Mouse (Mus musculus) forebrain, embryonic 15.5 days (tissue): ENCODE data around the gene Mtf2. TPM values are rescaled to one million over a fixed set of nuclear protein-coding genes. Genes with fewer than 3 reads are reported as not detected.
A peak's percentile ranks its signal among the peaks of the same experiment; 100 is the strongest.
"Not testable (repeated sequence)": the region's sequence is repeated elsewhere in the genome, so short reads cannot be mapped to it uniquely, and the experiment has no call there.

Source experiments
- ATAC-seq: fragments of 200-750 bp; cut with Nextera tagmentation; replicated peaks from 2 replicates; pipeline ENCODE4 v1.8.0; 2017; ENCODE audit warnings: mild to moderate bottlenecking, moderate TSS enrichment, moderate library complexity
- H3K27ac ChIP-seq: fragments of 300-500 bp; sonication (generic); replicated peaks from 2 replicates; pipeline ENCODE4 v1.5.1; 2015; ENCODE audit warnings: mild to moderate bottlenecking, inconsistent platforms
- H3K27me3 ChIP-seq: fragments of 300-500 bp; sonication (generic); 2 replicates; pipeline ENCODE4 v1.6.1; 2015; ENCODE audit warnings: inconsistent platforms
- H3K36me3 ChIP-seq: fragments of 300-500 bp; sonication (generic); 2 replicates; pipeline ENCODE4 v1.6.1; 2015; ENCODE audit warnings: mild to moderate bottlenecking, inconsistent platforms
- H3K4me1 ChIP-seq: fragments of 300-500 bp; sonication (generic); 2 replicates; pipeline ENCODE4 v1.6.1; 2015; ENCODE audit warnings: inconsistent platforms
- H3K4me2 ChIP-seq: fragments of 300-500 bp; sonication (generic); replicated peaks from 2 replicates; pipeline ENCODE4 v1.6.1; 2015; ENCODE audit warnings: mild to moderate bottlenecking, inconsistent platforms
- H3K4me3 ChIP-seq: fragments of 300-500 bp; sonication (generic); 2 replicates; pipeline ENCODE4 v1.5.1; 2015; ENCODE audit warnings: mild to moderate bottlenecking, inconsistent platforms
- H3K9ac ChIP-seq: fragments of 300-500 bp; sonication (generic); replicated peaks from 2 replicates; pipeline ENCODE4 v1.6.1; 2015; ENCODE audit warnings: mild to moderate bottlenecking, inconsistent platforms
- H3K9me3 ChIP-seq: fragments of 300-500 bp; sonication (generic); 2 replicates; pipeline ENCODE4 v1.6.1; 2016; ENCODE audit warnings: inconsistent platforms
- WGBS: fragments of 180-500 bp; shearing (Covaris S2); methylation state at CpG from one replicate; pipeline ENCODE4 v1.1.7; 2015; ENCODE audit warnings: mixed read lengths; 5-methylcytosine and 5-hydroxymethylcytosine counted together
- polyA plus RNA-seq: library from polyadenylated mRNA; unstranded; fragments of >200 nt; fragmentation: Nextera tagmentation; extraction: Ambion mirVana; gene quantifications from 2 replicates; pipeline ENCODE4 v1.2.1, GENCODE M21; 2015

Gene Mtf2
- 143 and 144 TPM in 2 replicates for polyA plus RNA-seq

GRCm38 (mm10) chr5:108065465-108066411, at the start of gene Mtf2:
Mtf2 (plus strand) TSS chr5:108065674.
- under 1% methylated on average over 59 of the region's 59 CpGs for whole genome bisulfite sequencing
- peak within 1 kb of the TSS; percentile 90 for H3K9ac ChIP-seq
- ATAC-seq: peak; percentile 96

GRCm38 (mm10) chr5:108017232-108017631, 48.2 kb upstream of the Mtf2 start:
- H3K27me3 ChIP-seq: no peaks in the 10 kb centered on the region

More at GRCm38 (mm10) chr5:108065465-108066411, at the start of gene Mtf2:
- peak within 1 kb of the TSS; percentile 94 for H3K27ac ChIP-seq
- H3K27me3 ChIP-seq: no peaks in the 10 kb centered on the region
- peaks cover 23% of the 10 kb centered on the region for H3K4me1 ChIP-seq
- peak within 1 kb of the TSS; percentile 69 for H3K4me3 ChIP-seq
- peaks cover 23% of the 10 kb centered on the region for H3K36me3 ChIP-seq
- H3K4me2 ChIP-seq: peak within 1 kb of the TSS; percentile 60
- no peaks in the 10 kb centered on the region for H3K9me3 ChIP-seq

GRCm38 (mm10) chr5:108019367-108019766, 46.1 kb upstream of the Mtf2 start:
- no peak overlapping the region for H3K9ac ChIP-seq

More at GRCm38 (mm10) chr5:108017232-108017631, 48.2 kb upstream of the Mtf2 start:
- no peaks in the 10 kb centered on the region for H3K36me3 ChIP-seq
- no peak for ATAC-seq
- H3K4me1 ChIP-seq: no peaks in the 10 kb centered on the region
- no peak overlapping the region for H3K4me3 ChIP-seq
- no peak overlapping the region for H3K9ac ChIP-seq
- H3K9me3 ChIP-seq: no peaks in the 10 kb centered on the region
- WGBS: 96% methylated on average over 2 of the region's 2 CpGs
- H3K4me2 ChIP-seq: no peak overlapping the region
- no peak overlapping the region for H3K27ac ChIP-seq

GRCm38 (mm10) chr5:108021346-108021745, 44.1 kb upstream of the Mtf2 start:
- Histone ChIP-seq H3K4me2 (no peak overlapping the region), H3K9ac (no peak overlapping the region), H3K36me3 (no peaks in the 10 kb centered on the region), H3K4me1 (no peaks in the 10 kb centered on the region), H3K27ac (no peak overlapping the region), H3K4me3 (no peak overlapping the region), H3K27me3 (no peaks in the 10 kb centered on the region), H3K9me3 (no peaks in the 10 kb centered on the region)
- ATAC-seq: no peak
- 82% methylated on average over 3 of the region's 3 CpGs for WGBS

More at GRCm38 (mm10) chr5:108019367-108019766, 46.1 kb upstream of the Mtf2 start:
- no peak for ATAC-seq
- Histone ChIP-seq H3K27me3 (no peaks in the 10 kb centered on the region), H3K9me3 (no peaks in the 10 kb centered on the region), H3K36me3 (no peaks in the 10 kb centered on the region), H3K4me2 (no peak overlapping the region), H3K27ac (no peak overlapping the region), H3K4me3 (no peak overlapping the region), H3K4me1 (no peaks in the 10 kb centered on the region)
- 30% methylated on average over 2 of the region's 2 CpGs for WGBS

- H3K4me2 ChIP-seq: no peak overlapping the region
- no peaks in the 10 kb centered on the region for H3K36me3 ChIP-seq
- no peak overlapping the region for H3K27ac ChIP-seq
- 93% methylated on average over 4 of the region's 4 CpGs for WGBS
- H3K9ac ChIP-seq: no peak overlapping the region
- no peaks in the 10 kb centered on the region for H3K27me3 ChIP-seq
- no peak for ATAC-seq
- no peak overlapping the region for H3K4me3 ChIP-seq
- H3K4me1 ChIP-seq: no peaks in the 10 kb centered on the region
- no peaks in the 10 kb centered on the region for H3K9me3 ChIP-seq
Observed at GRCm38 (mm10) chr5:108028230-108028629, 37.2 kb upstream of the Mtf2 start.

- not testable (repeated sequence) for H3K27me3 ChIP-seq, H3K9me3 ChIP-seq, ATAC-seq, H3K36me3 ChIP-seq, H3K4me2 ChIP-seq, H3K9ac ChIP-seq, H3K4me3 ChIP-seq, H3K27ac ChIP-seq, H3K4me1 ChIP-seq
- 88% methylated on average over 7 of the region's 7 CpGs for WGBS
Observed at GRCm38 (mm10) chr5:108028797-108029536, 36.5 kb upstream of the Mtf2 start.

DNA sequence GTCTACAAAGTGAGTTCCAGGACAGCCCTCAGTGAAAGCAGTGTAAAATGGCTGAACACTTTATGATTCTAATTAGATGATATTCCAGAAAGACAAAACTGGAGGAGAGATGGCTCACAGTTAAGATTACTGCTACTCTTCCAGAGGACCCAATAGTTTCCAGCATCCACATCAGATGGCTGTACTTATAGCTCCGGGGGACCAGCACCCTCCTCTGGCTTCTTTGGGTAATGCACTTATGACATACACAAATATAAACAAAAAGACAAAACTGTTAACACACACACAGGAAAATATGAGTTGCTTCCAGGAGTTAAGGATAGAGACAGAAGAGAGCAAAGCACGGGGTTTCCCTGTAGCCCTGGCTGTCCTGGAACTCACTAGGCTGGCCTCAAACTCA, 35.5 kb upstream of the Mtf2 start:
- 89% methylated on average over 2 of the region's 2 CpGs for WGBS
- ATAC-seq: no peak
- H3K36me3 ChIP-seq: no peaks in the 10 kb centered on the region
- H3K4me3 ChIP-seq: no peak overlapping the region
- no peaks in the 10 kb centered on the region for H3K9me3 ChIP-seq
- H3K4me1 ChIP-seq: peaks cover under 1% of the 10 kb centered on the region; the same call in 1 of the 2 replicates
- H3K4me2 ChIP-seq: no peak overlapping the region
- no peak overlapping the region for H3K27ac ChIP-seq
- no peak overlapping the region for H3K9ac ChIP-seq
- H3K27me3 ChIP-seq: no peaks in the 10 kb centered on the region

DNA sequence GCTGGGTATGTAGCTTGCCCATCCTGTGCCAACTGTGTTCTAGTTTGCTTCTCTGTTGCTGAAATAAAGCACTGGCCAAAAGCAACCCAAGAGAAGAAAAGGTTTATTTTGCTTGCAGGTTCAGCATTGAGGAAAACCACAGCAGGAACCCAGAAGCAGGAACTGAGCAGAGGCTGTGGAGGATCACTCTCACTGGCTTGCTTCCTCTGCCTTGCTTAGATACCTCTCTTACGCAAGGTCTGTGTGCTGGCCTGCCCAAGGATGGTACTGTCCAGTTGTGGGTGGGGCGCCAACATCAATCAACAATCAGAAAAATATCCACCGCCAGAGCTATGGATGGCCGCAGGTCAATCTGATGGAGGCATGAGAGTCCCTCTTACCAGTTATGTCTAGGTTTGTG, 34.2 kb upstream of the Mtf2 start:
- no peak overlapping the region for H3K4me3 ChIP-seq
- 89% methylated on average over 4 of the region's 4 CpGs for WGBS
- H3K4me1 ChIP-seq: peaks cover 8% of the 10 kb centered on the region; the same call in 1 of the 2 replicates
- H3K9me3 ChIP-seq: no peaks in the 10 kb centered on the region
- no peak overlapping the region for H3K27ac ChIP-seq
- no peak for ATAC-seq
- H3K36me3 ChIP-seq: no peaks in the 10 kb centered on the region
- no peak overlapping the region for H3K4me2 ChIP-seq
- H3K9ac ChIP-seq: no peak overlapping the region
- H3K27me3 ChIP-seq: no peaks in the 10 kb centered on the region

- Histone ChIP-seq H3K36me3 (no peaks in the 10 kb centered on the region), H3K4me3 (no peak overlapping the region), H3K4me1 (peaks cover 8% of the 10 kb centered on the region; the same call in 1 of the 2 replicates), H3K9me3 (no peaks in the 10 kb centered on the region), H3K27me3 (no peaks in the 10 kb centered on the region), H3K27ac (no peak overlapping the region), H3K9ac (no peak overlapping the region), H3K4me2 (no peak overlapping the region)
- 37% methylated on average over 4 of the region's 4 CpGs for WGBS
- ATAC-seq: peak; percentile 66
Observed at GRCm38 (mm10) chr5:108034194-108034593, 31.3 kb upstream of the Mtf2 start.

DNA sequence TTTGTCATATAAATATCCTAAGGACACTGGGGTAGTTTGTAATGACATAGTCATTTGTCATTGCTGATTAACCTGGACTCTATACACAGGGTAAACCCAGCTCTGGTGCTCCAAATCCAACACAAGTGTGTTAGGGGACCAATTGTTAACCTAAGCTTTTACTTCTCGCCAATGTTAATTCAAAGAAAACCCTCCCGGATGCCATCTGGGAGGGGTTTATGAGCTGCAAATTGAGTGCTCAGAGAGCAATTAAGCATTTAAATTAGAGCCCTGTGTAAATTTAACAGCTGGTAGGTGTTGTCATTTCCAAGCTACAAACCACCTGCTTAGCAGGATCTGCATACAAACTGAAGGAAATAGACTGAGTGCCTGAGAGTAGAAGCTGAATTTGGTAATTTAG, 30.0 kb upstream of the Mtf2 start:
- H3K4me1 ChIP-seq: peaks cover 8% of the 10 kb centered on the region; the same call in 1 of the 2 replicates
- no peaks in the 10 kb centered on the region for H3K9me3 ChIP-seq
- H3K4me3 ChIP-seq: no peak overlapping the region
- no peaks in the 10 kb centered on the region for H3K27me3 ChIP-seq
- H3K27ac ChIP-seq: peak overlapping the region; percentile 55
- WGBS: 14% methylated on average over 2 of the region's 2 CpGs
- ATAC-seq: peak; percentile 82
- H3K36me3 ChIP-seq: no peaks in the 10 kb centered on the region
- H3K9ac ChIP-seq: no peak overlapping the region
- no peak overlapping the region for H3K4me2 ChIP-seq

DNA sequence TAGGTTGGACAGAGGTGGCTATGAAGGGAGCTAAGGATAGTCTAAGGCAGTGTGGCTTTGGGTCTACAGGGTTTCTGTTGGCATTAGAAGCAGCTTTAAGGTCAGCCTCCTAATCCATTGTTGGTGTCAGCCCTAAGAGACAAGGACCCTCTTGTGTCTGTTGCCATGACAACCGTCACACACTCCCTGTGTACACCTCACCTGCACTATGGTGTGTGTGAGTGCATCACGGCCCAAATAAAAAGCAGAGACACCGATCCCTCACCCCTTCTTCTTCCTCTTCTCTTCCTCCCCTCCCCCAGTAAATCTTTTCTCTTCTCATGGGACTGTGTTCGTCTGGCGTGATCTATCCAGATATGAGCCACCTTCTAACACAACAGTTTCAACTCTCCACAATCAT, 23.4 kb upstream of the Mtf2 start:
- Histone ChIP-seq H3K4me1 (no peaks in the 10 kb centered on the region), H3K9ac (no peak overlapping the region), H3K4me2 (no peak overlapping the region), H3K9me3 (no peaks in the 10 kb centered on the region), H3K36me3 (no peaks in the 10 kb centered on the region), H3K27me3 (no peaks in the 10 kb centered on the region), H3K27ac (no peak overlapping the region), H3K4me3 (no peak overlapping the region)
- ATAC-seq: no peak
- 75% methylated on average over 5 of the region's 5 CpGs for WGBS

DNA sequence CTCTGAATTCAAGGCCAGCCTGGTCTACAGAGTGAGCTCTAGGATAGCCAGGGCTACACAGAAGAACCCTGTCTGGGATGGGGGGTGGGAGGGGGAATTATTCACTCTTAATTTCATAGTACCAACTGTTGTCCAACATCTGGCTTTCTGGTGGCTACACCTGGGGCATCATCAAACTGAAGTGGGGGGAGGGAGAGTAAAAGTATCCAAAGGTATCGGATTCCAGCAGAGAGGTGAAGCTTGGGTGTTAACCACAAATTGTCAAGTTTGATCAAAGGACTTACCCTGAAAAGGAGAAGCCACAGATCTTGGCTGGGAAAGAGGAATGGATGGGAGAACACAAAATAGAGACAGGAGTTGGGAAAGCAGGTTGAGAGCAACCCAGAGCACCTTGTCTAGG, 21.6 kb upstream of the Mtf2 start:
- Histone ChIP-seq H3K27ac (no peak overlapping the region), H3K4me1 (no peaks in the 10 kb centered on the region), H3K9ac (no peak overlapping the region), H3K27me3 (no peaks in the 10 kb centered on the region), H3K4me3 (no peak overlapping the region), H3K36me3 (no peaks in the 10 kb centered on the region), H3K4me2 (no peak overlapping the region), H3K9me3 (no peaks in the 10 kb centered on the region)
- 69% methylated on average over 1 of the region's 1 CpGs for WGBS
- no peak for ATAC-seq
